Mouse (Mus musculus): ENCODE measurements at regions not wholly inside any gene's neighbourhood (a gene's known extent, or its start where the extent isn't known, plus 50 kb on each side); places are given as distances from the start of the nearest gene placed in this dataset.

GRCm38 (mm10) chr3:52708746-52709145 lies 308.3 kb downstream of the Cog6 start:
- DNase-seq (ENCODE audit: low spot score in 2 of 2): no peak

GRCm38 (mm10) chr3:52708301-52708700 lies 308.7 kb downstream of the Cog6 start:
- DNase-seq (ENCODE audit: low spot score in 2 of 2): no peak

- DNase-seq (ENCODE audit: low spot score in 2 of 2): no peak
Observed at GRCm38 (mm10) chr3:52706626-52707025, 310.4 kb downstream of the Cog6 start.

GRCm38 (mm10) chr3:52703751-52704150 lies 313.3 kb downstream of the Cog6 start:
- DNase-seq (ENCODE audit: low spot score in 2 of 2): no peak

- DNase-seq (ENCODE audit: low spot score in 2 of 2): no peak
Observed at GRCm38 (mm10) chr3:52702962-52703361, 314.1 kb downstream of the Cog6 start.

GRCm38 (mm10) chr3:52701601-52702000 lies 315.4 kb downstream of the Cog6 start:
- DNase-seq (ENCODE audit: low spot score in 2 of 2): no peak

- DNase-seq (ENCODE audit: low spot score in 2 of 2): no peak
Observed at GRCm38 (mm10) chr3:52693813-52694212, 323.2 kb downstream of the Cog6 start.

GRCm38 (mm10) chr3:52685434-52686181 lies 331.4 kb downstream of the Cog6 start:
- DNase-seq (ENCODE audit: low spot score in 2 of 2): peak in 1 of 2 experiments; percentile 42

- no peak for DNase-seq (ENCODE audit: low spot score in 2 of 2)
Observed at GRCm38 (mm10) chr3:52680824-52681388, 336.1 kb downstream of the Cog6 start.

- no peak for DNase-seq (ENCODE audit: low spot score in 2 of 2)
Observed at GRCm38 (mm10) chr3:52676886-52677670, 340.0 kb downstream of the Cog6 start.

- DNase-seq (ENCODE audit: low spot score in 2 of 2): no peak
Observed at GRCm38 (mm10) chr3:52670628-52671028, 346.4 kb downstream of the Cog6 start.

GRCm38 (mm10) chr3:52663161-52663602 lies 353.9 kb downstream of the Cog6 start:
- no peak for DNase-seq (ENCODE audit: low spot score in 2 of 2)

GRCm38 (mm10) chr3:52662164-52662908 lies 354.7 kb downstream of the Cog6 start:
- DNase-seq (ENCODE audit: low spot score in 2 of 2): no peak

GRCm38 (mm10) chr3:52653006-52653405 lies 364.0 kb downstream of the Cog6 start:
- DNase-seq (ENCODE audit: low spot score in 2 of 2): no peak

- DNase-seq (ENCODE audit: low spot score in 2 of 2): no peak
Observed at GRCm38 (mm10) chr3:52652476-52652870, 364.6 kb downstream of the Cog6 start.

- DNase-seq (ENCODE audit: low spot score in 2 of 2): no peak
Observed at GRCm38 (mm10) chr3:52651862-52652475, 365.1 kb downstream of the Cog6 start.

GRCm38 (mm10) chr3:52650071-52650470 lies 367.0 kb downstream of the Cog6 start:
- no peak for DNase-seq (ENCODE audit: low spot score in 2 of 2)

GRCm38 (mm10) chr3:52648836-52649500 lies 368.1 kb downstream of the Cog6 start:
- peak in 1 of 2 experiments; percentile 25 for DNase-seq (ENCODE audit: low spot score in 2 of 2)

GRCm38 (mm10) chr3:52647900-52648299 lies 369.1 kb downstream of the Cog6 start:
- DNase-seq (ENCODE audit: low spot score in 2 of 2): no peak

- no peak for DNase-seq (ENCODE audit: low spot score in 2 of 2)
Observed at GRCm38 (mm10) chr3:52647161-52647692, 369.8 kb downstream of the Cog6 start.
